Mouse (Mus musculus) stomach, embryonic 16.5 days (tissue): Measurements from ENCODE around the gene Urod. TPM values are rescaled to one million over a fixed set of nuclear protein-coding genes. Genes with fewer than 3 reads are reported as not detected.
A peak's percentile ranks its signal among the peaks of the same experiment; 100 is the strongest.

Experiments
- ATAC-seq: fragments of 200-750 bp; cut with Nextera tagmentation; 2 replicates; pipeline ENCODE4 v1.8.0; 2017; ENCODE audit warnings: moderate number of reproducible peaks, moderate TSS enrichment; ENCODE audit not compliant: insufficient read depth, low FRiP score
- H3K27ac ChIP-seq: fragments of 300-500 bp; sonication (generic); 2 replicates; pipeline ENCODE4 v1.5.1; 2014; ENCODE audit warnings: low read length
- H3K27me3 ChIP-seq: fragments of 300-500 bp; sonication (generic); 2 replicates; pipeline ENCODE4 v1.6.1; 2014; ENCODE audit warnings: low read length, control low read depth, mixed read lengths; ENCODE audit not compliant: control insufficient read depth, insufficient read depth
- H3K36me3 ChIP-seq: fragments of 300-500 bp; sonication (generic); 2 replicates; pipeline ENCODE4 v1.6.1; 2014; ENCODE audit warnings: low read length; ENCODE audit not compliant: control insufficient read depth, insufficient read depth
- H3K4me1 ChIP-seq: fragments of 300-500 bp; sonication (generic); 2 replicates; pipeline ENCODE4 v1.6.1; 2014; ENCODE audit warnings: low read length, control low read depth, mixed read lengths; ENCODE audit not compliant: control insufficient read depth, insufficient read depth
- H3K4me2 ChIP-seq: fragments of 300-500 bp; sonication (generic); 2 replicates; pipeline ENCODE4 v1.6.1; 2014; ENCODE audit warnings: low read depth, low read length, mixed read lengths
- H3K4me3 ChIP-seq: fragments of 300-500 bp; sonication (generic); replicated peaks from 2 replicates; pipeline ENCODE4 v1.5.1; 2014; ENCODE audit warnings: mild to moderate bottlenecking, low read length
- H3K9ac ChIP-seq: fragments of 300-500 bp; sonication (generic); 2 replicates; pipeline ENCODE4 v1.6.1; 2014; ENCODE audit warnings: low read length
- H3K9me3 ChIP-seq: fragments of 300-500 bp; sonication (generic); replicated peaks from 2 replicates; pipeline ENCODE4 v1.6.1; 2016; ENCODE audit warnings: low read length, control low read depth; ENCODE audit not compliant: control insufficient read depth
- WGBS: fragments of 180-500 bp; shearing (Covaris S2); extraction: QIAGEN DNeasy Blood & Tissue Kit; methylation state at CpG from one replicate; pipeline ENCODE4 v1.1.7; 2014; 5-methylcytosine and 5-hydroxymethylcytosine counted together
- polyA plus RNA-seq: library from polyadenylated mRNA; unstranded; fragments of >200 nt; fragmentation: Nextera tagmentation; extraction: Ambion mirVana; gene quantifications from 2 replicates; pipeline ENCODE4 v1.2.1, GENCODE M21; 2015

Urod gene
- polyA plus RNA-seq, 1 experiment from 2014 or later = 84.2 TPM

DNA sequence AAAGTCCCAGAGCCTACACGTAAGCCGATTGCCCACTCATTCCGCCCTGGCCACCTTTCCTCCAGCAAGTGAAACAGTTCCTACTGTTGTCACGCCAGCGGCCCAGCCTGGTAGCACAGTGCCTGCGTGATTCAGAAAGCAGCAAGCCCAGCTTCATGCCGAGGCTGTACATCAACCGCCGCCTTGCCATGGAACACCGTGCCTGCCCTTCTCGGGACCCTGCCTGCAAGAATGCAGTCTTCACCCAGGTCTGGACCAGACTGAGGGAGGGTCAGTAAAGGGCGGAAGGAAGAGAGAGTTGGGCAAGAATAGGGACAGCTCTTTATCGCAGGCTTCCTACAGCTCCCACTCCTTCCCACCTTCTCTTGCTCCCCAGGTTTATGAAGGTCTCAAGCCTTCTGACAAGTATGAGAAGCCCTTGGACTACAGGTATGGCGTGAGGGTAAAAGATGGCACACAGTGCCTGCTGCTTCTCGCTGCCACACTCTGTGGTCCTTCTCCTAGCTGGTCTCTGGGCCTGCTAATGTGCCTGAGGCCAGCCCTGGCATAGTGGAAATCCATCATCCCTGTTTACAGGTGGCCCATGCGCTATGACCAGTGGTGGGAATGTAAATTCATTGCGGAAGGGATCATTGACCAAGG is 5.4 kb upstream of the Urod start:
- Histone ChIP-seq H3K27ac (no peak overlapping the region), H3K4me3 (no peak overlapping the region), H3K27me3 (no peaks in the 10 kb centered on the region), H3K36me3 (peaks cover 8% of the 10 kb centered on the region), H3K9me3 (no peaks in the 10 kb centered on the region), H3K4me1 (peaks cover 11% of the 10 kb centered on the region), H3K9ac (no peak overlapping the region), H3K4me2 (no peak overlapping the region)
- ATAC-seq = no peak
- 94% methylated on average over 17 of the region's 17 CpGs for WGBS

GRCm38 (mm10) chr4:116995798-116996135 is 1.6 kb upstream of the Urod start:
- 0 out of 2 replicates have a peak, but pooled peaks have one; percentile 20 for ATAC-seq
- WGBS = under 1% methylated on average over 16 of the region's 16 CpGs
- Histone ChIP-seq H3K9ac (peak overlapping the region; percentile 75), H3K4me2 (peak overlapping the region; percentile 96), H3K36me3 (peaks cover 3% of the 10 kb centered on the region; the same call in 1 of the 2 replicates), H3K4me1 (peaks cover 19% of the 10 kb centered on the region), H3K27me3 (no peaks in the 10 kb centered on the region), H3K4me3 (peak overlapping the region; percentile 68), H3K27ac (peak overlapping the region; percentile 44), H3K9me3 (no peaks in the 10 kb centered on the region)

DNA sequence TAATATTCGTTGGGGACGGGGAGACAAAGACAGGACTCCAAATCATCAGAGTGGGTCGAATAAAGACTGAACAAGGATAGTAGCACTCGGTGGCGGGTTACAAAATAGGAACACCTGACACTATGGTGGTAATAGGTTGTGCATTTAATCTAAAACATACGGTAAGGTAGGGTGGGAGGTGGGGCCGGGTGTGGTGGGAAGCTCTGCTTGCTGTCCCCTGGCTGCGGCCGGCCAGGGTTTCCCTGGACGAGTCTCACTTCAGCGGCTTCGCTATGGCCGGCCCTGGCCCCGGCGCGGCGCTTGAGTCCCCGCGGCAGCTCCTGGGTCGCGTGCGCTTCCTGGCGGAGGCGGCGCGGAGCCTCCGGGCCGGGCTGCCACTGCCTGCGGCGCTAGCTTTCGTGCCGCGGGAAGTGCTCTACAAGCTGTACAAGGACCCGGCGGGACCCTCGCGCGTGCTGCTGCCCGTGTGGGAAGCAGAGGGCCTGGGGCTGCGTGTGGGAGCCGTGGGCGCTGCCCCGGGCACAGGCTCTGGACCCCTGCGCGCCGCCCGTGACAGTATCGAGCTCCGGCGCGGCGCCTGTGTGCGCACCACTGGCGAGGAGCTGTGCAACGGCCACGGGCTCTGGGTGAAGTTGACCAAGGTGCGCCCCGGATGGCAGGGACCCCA is 1.1 kb upstream of the Urod start, which contains the start of gene Hectd3:
Gene Hectd3 (plus strand): TSS at position 187 of the 667 bp plus-strand sequence.
- Histone ChIP-seq H3K9ac (peak within 1 kb of the TSS; percentile 77), H3K27me3 (no peaks in the 10 kb centered on the region), H3K9me3 (no peaks in the 10 kb centered on the region), H3K4me2 (peak within 1 kb of the TSS; percentile 96), H3K27ac (peak within 1 kb of the TSS; percentile 44), H3K36me3 (peaks cover 3% of the 10 kb centered on the region; the same call in 1 of the 2 replicates), H3K4me3 (peak within 1 kb of the TSS; percentile 68), H3K4me1 (peaks cover 19% of the 10 kb centered on the region)
- peak; percentile 58 for ATAC-seq
- WGBS = under 1% methylated on average over 56 of the region's 58 CpGs

- WGBS = 9% methylated on average over 7 of the region's 7 CpGs
- H3K9ac ChIP-seq = no peak overlapping the region
- no peak for ATAC-seq
- H3K4me1 ChIP-seq = peaks cover 19% of the 10 kb centered on the region
- H3K9me3 ChIP-seq = no peaks in the 10 kb centered on the region
- H3K27me3 ChIP-seq = no peaks in the 10 kb centered on the region
- no peak overlapping the region for H3K4me3 ChIP-seq
- no peaks in the 10 kb centered on the region for H3K36me3 ChIP-seq
- H3K27ac ChIP-seq = no peak overlapping the region
- no peak overlapping the region for H3K4me2 ChIP-seq
Measured at GRCm38 (mm10) chr4:116991366-116991765, 2.8 kb downstream of the Urod start.

DNA sequence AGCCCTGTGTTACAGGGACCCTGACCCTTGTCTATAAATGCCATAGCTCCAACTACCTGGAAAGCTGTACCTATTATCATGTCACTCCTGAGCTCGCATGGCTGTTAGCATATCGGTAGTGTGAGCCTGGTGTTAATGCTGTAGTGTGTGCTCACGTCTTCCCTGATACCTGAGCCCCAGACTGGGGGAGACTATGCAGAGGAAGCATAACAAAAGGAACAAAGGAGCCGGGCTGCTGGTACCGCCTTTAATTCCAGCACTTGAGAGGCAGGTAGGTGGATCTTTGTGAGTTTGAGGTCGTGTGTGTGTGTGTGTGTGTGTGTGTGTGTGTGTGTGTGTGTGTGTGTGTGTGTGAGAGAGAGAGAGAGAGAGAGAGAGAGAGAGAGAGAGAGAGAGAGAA is 4.5 kb downstream of the Urod start:
- Histone ChIP-seq H3K9me3 (no peaks in the 10 kb centered on the region), H3K9ac (no peak overlapping the region), H3K36me3 (no peaks in the 10 kb centered on the region), H3K4me1 (peaks cover 10% of the 10 kb centered on the region), H3K27me3 (no peaks in the 10 kb centered on the region), H3K4me2 (no peak overlapping the region), H3K4me3 (no peak overlapping the region), H3K27ac (no peak overlapping the region)
- no peak for ATAC-seq
- WGBS = 49% methylated on average over 6 of the region's 6 CpGs

GRCm38 (mm10) chr4:116987122-116987456 is 7.1 kb downstream of the Urod start:
- Histone ChIP-seq H3K9me3 (no peaks in the 10 kb centered on the region), H3K4me3 (no peak overlapping the region), H3K9ac (no peak overlapping the region), H3K36me3 (no peaks in the 10 kb centered on the region), H3K4me1 (no peaks in the 10 kb centered on the region), H3K27me3 (no peaks in the 10 kb centered on the region), H3K4me2 (no peak overlapping the region), H3K27ac (no peak overlapping the region)
- 78% methylated on average over 5 of the region's 5 CpGs for WGBS
- ATAC-seq = no peak

DNA sequence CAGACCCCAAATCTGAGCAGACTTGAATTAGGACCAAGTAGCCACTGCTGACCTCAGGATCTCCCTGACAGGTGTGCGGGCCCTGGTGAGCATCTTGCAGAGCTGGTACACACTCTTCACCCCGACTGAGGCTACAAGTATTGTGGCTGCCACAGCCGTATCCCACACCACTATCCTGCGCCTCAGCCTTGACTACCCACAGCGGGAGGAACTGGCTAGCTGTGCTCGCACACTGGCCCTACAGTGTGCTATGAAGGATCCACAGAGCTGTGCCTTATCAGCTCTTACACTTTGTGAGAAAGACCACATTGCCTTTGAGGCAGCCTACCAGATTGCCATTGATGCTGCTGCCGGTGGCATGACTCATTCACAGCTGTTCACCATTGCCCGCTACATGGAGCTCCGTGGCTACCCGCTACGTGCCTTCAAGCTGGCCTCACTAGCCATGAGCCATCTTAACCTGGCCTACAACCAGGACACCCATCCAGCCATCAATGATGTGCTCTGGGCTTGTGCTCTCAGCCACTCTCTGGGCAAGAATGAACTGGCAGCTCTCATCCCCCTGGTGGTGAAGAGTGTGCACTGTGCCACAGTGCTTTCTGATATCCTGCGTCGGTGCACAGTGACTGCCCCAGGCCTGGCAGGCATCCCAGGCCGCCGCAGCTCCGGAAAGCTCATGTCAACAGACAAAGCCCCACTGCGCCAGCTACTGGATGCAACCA is 7.7 kb downstream of the Urod start:
- H3K27me3 ChIP-seq = no peaks in the 10 kb centered on the region
- no peak overlapping the region for H3K27ac ChIP-seq
- H3K9me3 ChIP-seq = no peaks in the 10 kb centered on the region
- H3K4me1 ChIP-seq = no peaks in the 10 kb centered on the region
- peak; percentile 68; the same call in 1 of the 2 replicates for ATAC-seq
- 65% methylated on average over 17 of the region's 17 CpGs for WGBS
- no peaks in the 10 kb centered on the region for H3K36me3 ChIP-seq
- H3K4me2 ChIP-seq = no peak overlapping the region
- H3K4me3 ChIP-seq = no peak overlapping the region
- H3K9ac ChIP-seq = no peak overlapping the region

DNA sequence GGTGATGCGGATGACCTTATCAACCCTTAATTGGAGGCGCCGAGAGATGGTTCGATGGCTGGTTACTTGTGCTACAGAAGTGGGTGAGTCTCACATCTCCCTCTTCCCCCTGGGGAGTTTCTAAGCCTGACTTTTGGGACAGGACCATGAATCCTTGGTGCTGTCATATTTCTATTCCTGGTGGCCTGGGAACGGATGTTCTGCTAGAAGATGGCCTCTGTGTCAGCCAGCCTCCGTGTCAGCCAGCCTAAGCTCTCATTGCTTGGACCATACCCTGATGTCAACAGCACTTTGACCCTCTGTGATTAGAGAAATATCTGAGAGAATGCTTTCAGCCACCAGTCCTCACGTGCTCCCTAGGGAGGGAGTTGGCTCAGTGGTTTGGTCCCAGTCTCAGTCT is 8.5 kb downstream of the Urod start:
- Histone ChIP-seq H3K4me2 (no peak overlapping the region), H3K9ac (no peak overlapping the region), H3K4me1 (no peaks in the 10 kb centered on the region), H3K9me3 (no peaks in the 10 kb centered on the region), H3K27ac (no peak overlapping the region), H3K27me3 (no peaks in the 10 kb centered on the region), H3K4me3 (no peak overlapping the region), H3K36me3 (no peaks in the 10 kb centered on the region)
- WGBS = 83% methylated on average over 7 of the region's 7 CpGs
- no peak for ATAC-seq

DNA sequence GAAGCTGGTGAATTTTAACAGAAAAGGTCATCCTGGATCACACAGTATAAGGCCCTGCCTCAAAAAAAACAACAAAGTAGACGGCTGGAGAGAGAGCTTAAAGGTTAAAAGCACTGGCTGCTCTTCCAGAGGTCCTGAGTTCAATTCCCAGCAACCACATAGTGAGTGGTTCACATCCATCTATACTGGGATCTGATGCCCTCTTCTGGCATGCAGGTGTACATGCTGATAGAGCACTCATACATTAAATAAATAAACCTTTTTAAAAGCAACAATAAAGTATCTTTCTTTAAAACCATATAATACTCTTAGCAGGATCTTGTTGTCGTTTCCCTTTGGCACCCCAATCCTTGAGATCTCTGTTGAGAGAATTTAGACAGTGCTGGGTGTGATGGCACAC is 17.7 kb downstream of the Urod start:
- no peaks in the 10 kb centered on the region for H3K4me1 ChIP-seq
- no peak overlapping the region for H3K4me2 ChIP-seq
- H3K9ac ChIP-seq = no peak overlapping the region
- H3K27ac ChIP-seq = no peak overlapping the region
- no peaks in the 10 kb centered on the region for H3K27me3 ChIP-seq
- no peaks in the 10 kb centered on the region for H3K9me3 ChIP-seq
- ATAC-seq = no peak
- 57% methylated on average over 2 of the region's 2 CpGs for WGBS
- no peak overlapping the region for H3K4me3 ChIP-seq
- H3K36me3 ChIP-seq = no peaks in the 10 kb centered on the region
